Mouse (Mus musculus): ENCODE data around the gene Dcaf4. TPM values are rescaled to one million over a fixed set of nuclear protein-coding genes. Genes with fewer than 3 reads are reported as not detected.

The Dcaf4 gene
- total RNA-seq, 1 experiment from 2014 or later: 12.6 TPM

Other genes starting within 250 kb of the Dcaf4 start
- gene Dpf3, start 32.8 kb upstream of the Dcaf4 start, total RNA-seq (2017): 0.47 and 0.86 TPM in 2 replicates
- 32.2 and 39.3 TPM in 2 replicates for gene Zfyve1, start 76.8 kb downstream of the Dcaf4 start, total RNA-seq (2017)
- gene Rbm25, start 110.8 kb downstream of the Dcaf4 start, total RNA-seq (2017): 366 and 407 TPM in 2 replicates
- gene Psen1, start 167.7 kb downstream of the Dcaf4 start, total RNA-seq (2017): 85.5 and 89.0 TPM in 2 replicates
- gene Papln, start 243.2 kb downstream of the Dcaf4 start, total RNA-seq (2017): 0.37 TPM in 1 of 2 replicates, not detected in the other